Mouse (Mus musculus) embryonic stem cell, embryonic (primary cell): Measurements from ENCODE around the gene Tmprss6.

Experiments used
- CTCF ChIA-PET, 4 experiments: fragments of 300-600 bp in 2 of 4; fragments of 350-600 bp in 2 of 4; sonication (Branson Sonifier 250); formaldehyde crosslinking; loops; one replicate each; lab custom pipeline; 2022; ENCODE audit warnings: inconsistent platforms in 2 of 4; lab: Charles Lee
- POLR2A ChIA-PET, 4 experiments: fragments of 300-600 bp in 2 of 4; fragments of 350-600 bp in 2 of 4; sonication (Branson Sonifier 250); formaldehyde crosslinking; loops; one replicate each; lab custom pipeline; 2022; ENCODE audit warnings: antibody characterized with exemption in 4 of 4, inconsistent platforms in 1 of 4; lab: Charles Lee

The Tmprss6 gene

GRCm38 (mm10) chr15:78468379-78468937, at the start of gene Tmprss6:
TSS of gene Tmprss6 (minus strand) at chr15:78468634.
- ChIA-PET POLR2A (interaction anchor here in 1 of 4 experiments (0.7 kb wide), 1 partner anchor 326 kb away, joined by 3 read pairs; no protein-coding TSS in a partner anchor), CTCF (interaction anchor here in 1 of 4 experiments (1.2 kb wide), 1 partner anchor 21 kb away, joined by 3 read pairs; no protein-coding TSS in a partner anchor)

GRCm38 (mm10) chr15:78518221-78518620, 49.8 kb upstream of the Tmprss6 start:
- POLR2A ChIA-PET: interaction anchor here in 1 of 4 experiments (0.6 kb wide), 1 partner anchor 165 kb away, joined by 3 read pairs; no protein-coding TSS in a partner anchor
- CTCF ChIA-PET: interaction anchor here in 2 of 4 experiments (0.6 to 0.9 kb wide), 4 partner anchors 63 to 122 kb away, joined by 3 to 4 read pairs (median 4); no protein-coding TSS in a partner anchor

DNA sequence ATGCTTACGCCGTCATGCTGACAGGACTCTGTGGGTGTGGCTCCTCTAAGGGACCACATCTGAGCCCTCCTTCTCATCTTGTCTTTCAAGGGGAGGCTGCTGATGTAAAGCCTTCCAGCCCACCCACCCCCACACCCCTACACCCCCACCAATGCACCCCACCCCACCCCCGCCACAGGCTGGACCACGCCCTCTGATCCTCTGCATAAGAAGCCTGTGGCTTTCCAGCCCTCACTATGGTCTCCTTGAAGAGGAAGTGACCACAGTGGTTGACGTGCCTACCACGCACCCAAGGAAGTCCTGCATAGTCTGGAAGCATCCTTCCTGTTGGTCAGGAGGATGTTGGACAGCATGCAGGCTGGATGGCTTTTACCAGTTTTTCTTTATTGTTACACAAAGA, 47.3 kb upstream of the Tmprss6 start:
- CTCF ChIA-PET: interaction anchor here in 3 of 4 experiments (0.6 to 3.0 kb wide), 6 partner anchors 39 to 767 kb away, joined by 3 to 18 read pairs (median 8); no protein-coding TSS in a partner anchor

DNA sequence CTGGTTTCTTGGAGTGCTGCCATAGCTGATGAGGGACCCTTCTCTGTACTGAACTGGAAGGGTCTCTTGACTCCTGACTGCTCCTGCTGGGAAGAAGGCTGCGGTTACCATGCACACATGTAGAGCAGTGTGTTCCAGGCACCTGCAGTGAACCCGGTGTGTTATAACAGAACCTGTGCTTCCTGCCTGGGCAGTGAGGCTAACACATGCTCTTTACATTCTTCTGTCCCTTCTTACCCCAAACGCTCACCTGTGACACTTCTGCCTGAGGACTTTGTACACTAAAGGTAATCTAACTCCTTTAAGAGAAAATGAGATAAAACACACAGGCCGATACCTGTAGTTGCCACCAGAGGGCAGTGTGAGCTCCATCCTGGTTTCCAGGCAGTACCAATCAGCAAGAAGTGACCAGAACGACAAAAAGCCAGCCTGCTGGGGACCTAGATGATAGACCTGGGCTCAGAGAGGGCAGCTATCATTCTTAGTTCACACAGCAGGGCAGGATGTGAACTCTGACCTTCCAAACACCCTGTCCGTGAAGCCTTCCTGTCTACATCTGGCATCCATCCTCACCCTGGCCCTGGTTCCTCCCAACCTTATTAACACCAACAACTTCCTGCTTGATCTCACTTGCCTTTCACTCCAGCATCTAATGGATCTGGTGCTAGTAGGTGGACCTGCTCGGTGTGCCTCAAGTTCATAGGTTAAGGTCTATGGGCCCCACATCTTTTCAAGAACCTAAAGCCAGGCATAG, 46.1 kb upstream of the Tmprss6 start:
- ChIA-PET CTCF (interaction anchor here (0.5 to 3.0 kb wide), 45 partner anchors 9 to 861 kb away, joined by 3 to 21 read pairs (median 3); partner anchors contain the start of genes Kctd17 (in 1 of the 4) and Mpst (in 1 of the 4)), POLR2A (interaction anchor here in 2 of 4 experiments (0.9 to 1.6 kb wide), 6 partner anchors 10 to 75 kb away, joined by 3 to 7 read pairs (median 4); partner anchors contain the start of gene Sstr3 (in 1 of the 2))

More for the DNA sequence above, 47.3 kb upstream of the Tmprss6 start:
- POLR2A ChIA-PET: no interaction called here

- POLR2A ChIA-PET: interaction anchor here in 2 of 4 experiments (0.7 to 1.2 kb wide), 2 partner anchors 17 to 46 kb away, joined by 3 to 4 read pairs; no protein-coding TSS in a partner anchor
- CTCF ChIA-PET: interaction anchor here in 2 of 4 experiments (0.6 to 3.0 kb wide), 2 partner anchors 68 to 500 kb away, joined by 3 to 18 read pairs; no protein-coding TSS in a partner anchor
Observed at GRCm38 (mm10) chr15:78513019-78513418, 44.6 kb upstream of the Tmprss6 start.

GRCm38 (mm10) chr15:78511951-78512350, 43.5 kb upstream of the Tmprss6 start:
- POLR2A ChIA-PET: interaction anchor here in 2 of 4 experiments (0.8 to 1.1 kb wide), 3 partner anchors 36 to 106 kb away, joined by 3 to 5 read pairs (median 4); partner anchors contain the start of genes Mpst (in 1 of the 2) and Tst (in 1 of the 2)
- CTCF ChIA-PET: interaction anchor here in 2 of 4 experiments (0.6 to 1.0 kb wide), 5 partner anchors 32 to 687 kb away, joined by 3 to 6 read pairs (median 4); no protein-coding TSS in a partner anchor

DNA sequence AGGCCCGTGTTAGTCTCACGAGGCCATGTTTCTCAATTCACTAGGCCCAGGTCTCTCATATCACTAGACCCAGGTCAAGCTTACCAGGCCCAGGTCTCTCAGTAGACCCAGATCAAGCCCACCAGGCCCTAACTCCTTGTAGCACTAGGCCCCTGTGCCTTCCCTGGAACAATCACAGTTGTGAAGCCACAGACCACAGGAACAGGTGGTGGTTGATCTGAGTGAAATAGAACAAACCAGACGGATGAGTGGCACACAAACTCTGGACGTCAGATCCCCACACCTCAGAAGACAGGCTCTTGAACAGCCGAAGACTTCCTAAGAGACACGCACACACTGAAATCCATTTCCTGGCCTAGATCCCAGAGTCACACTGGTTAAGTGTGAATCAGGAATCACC, 42.3 kb upstream of the Tmprss6 start:
- CTCF ChIA-PET: interaction anchor here in 1 of 4 experiments (0.6 to 1.4 kb wide), 3 partner anchors 44 to 209 kb away, joined by 3 to 6 read pairs (median 3); no protein-coding TSS in a partner anchor
- POLR2A ChIA-PET: interaction anchor here in 3 of 4 experiments (0.6 to 1.3 kb wide), 5 partner anchors 10 to 108 kb away, joined by 3 to 5 read pairs (median 3); partner anchors contain the start of genes Mpst (in 1 of the 3) and Tst (in 1 of the 3)

DNA sequence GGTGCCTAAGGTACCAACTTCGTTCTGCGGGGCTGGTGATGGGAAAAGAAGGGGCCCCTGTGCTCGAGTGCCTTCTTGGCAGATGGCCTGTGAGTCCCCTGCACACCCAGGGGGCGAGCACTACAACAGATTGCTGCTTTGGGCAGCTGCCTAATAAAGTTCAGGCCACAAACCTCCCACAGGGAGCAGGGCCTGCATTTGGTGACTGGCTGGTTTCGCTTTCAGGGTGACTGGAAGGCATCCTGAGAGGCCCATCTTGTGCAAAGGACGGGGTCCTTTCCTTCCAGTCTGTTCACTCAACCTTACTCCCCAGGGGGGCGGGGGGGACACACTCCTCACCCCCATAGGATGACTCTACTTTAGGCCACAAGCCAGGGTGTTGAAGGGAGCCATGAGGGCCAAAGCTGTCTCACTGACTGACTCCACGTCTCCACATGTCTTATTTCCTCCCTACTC, 41.7 kb upstream of the Tmprss6 start:
- CTCF ChIA-PET: interaction anchor here in 1 of 4 experiments (0.7 to 1.4 kb wide), 3 partner anchors 14 to 271 kb away, joined by 3 read pairs; no protein-coding TSS in a partner anchor
- POLR2A ChIA-PET: interaction anchor here in 2 of 4 experiments (0.6 to 1.3 kb wide), 2 partner anchors 11 to 109 kb away, joined by 3 read pairs; no protein-coding TSS in a partner anchor

DNA sequence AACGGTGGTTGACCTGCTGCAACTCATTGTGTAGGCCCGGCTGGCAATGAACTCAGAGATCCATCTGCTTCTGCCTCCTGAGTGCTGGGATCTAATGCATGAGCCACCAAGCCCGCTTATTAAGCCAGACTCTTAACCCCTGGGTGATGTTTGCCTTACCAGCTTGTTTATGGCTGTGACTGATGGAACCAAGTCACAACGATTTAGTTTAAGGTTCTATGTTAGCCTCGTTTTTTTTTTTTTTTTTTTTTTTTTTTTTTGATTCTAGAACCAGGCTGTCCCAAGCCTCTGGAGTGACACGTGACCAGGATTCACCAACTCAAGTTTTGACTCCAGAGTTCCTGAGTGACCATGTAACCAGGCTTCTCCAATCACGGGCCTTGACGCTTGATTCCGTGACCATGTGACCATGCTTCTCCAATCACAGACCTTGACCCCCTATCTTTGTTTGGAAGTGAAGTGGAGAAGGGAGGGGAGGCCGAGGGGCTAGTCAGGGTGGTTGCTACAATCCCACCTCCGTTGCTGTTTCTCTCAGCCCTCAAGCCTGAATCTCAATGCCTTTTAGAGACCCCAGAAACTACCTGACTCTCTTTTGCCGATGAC, 41.0 kb upstream of the Tmprss6 start:
- ChIA-PET CTCF (interaction anchor here (0.6 to 1.0 kb wide), 9 partner anchors 12 to 1623 kb away, joined by 3 to 9 read pairs (median 3); no protein-coding TSS in a partner anchor), POLR2A (interaction anchor here in 2 of 4 experiments (0.7 to 1.0 kb wide), 2 partner anchors 51 to 539 kb away, joined by 3 to 4 read pairs; partner anchors contain the start of gene Eif3d (in 1 of the 2))

DNA sequence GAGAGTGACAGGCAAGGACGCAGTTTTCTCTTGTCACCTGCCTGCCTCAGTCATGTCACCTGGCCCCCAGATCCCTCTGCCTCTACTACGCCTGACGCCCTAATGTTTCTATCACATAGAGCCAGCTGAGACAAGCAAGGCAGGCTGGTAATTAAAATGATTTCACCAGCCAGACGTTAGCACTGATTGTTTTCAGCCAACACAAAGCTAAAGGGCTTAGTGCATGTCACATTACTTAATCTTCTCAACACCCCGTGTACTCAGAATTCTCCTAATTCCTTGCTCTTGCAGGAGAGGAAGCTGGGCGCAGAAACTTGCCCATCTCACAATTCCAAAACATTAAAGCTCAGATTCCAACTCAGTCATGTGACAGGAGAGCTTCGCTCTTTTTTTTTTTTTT, 40.0 kb upstream of the Tmprss6 start:
- ChIA-PET CTCF (interaction anchor here in 3 of 4 experiments (0.6 to 1.0 kb wide), 3 partner anchors 60 to 407 kb away, joined by 3 to 4 read pairs (median 3); no protein-coding TSS in a partner anchor), POLR2A (interaction anchor here in 2 of 4 experiments (1.0 to 1.4 kb wide), 2 partner anchors 13 to 51 kb away, joined by 3 to 4 read pairs; no protein-coding TSS in a partner anchor)

DNA sequence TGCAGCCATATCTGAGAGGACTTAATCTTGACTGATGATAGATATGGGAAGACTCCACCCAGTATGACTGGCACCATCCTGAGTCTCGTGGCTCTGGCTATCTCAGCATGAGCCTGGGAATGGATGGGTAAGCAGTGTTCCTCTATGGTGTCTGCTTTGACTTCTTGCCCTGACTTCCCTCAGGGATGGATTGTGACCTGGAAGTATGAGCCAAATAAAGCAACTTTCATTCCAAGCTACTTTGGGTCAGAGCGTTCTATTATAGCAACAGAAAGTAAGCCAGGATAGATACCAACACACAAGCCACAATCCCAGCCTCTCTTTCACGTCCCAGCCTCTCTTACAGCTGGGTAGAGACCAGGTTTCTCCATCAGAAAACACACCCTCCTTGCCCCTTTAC, 37.1 kb upstream of the Tmprss6 start:
- ChIA-PET CTCF (interaction anchor here in 2 of 4 experiments (0.9 to 1.7 kb wide), 3 partner anchors 9 to 14 kb away, joined by 3 to 5 read pairs (median 3); no protein-coding TSS in a partner anchor), POLR2A (no interaction called here)

GRCm38 (mm10) chr15:78504816-78505215, 36.4 kb upstream of the Tmprss6 start:
- CTCF ChIA-PET: interaction anchor here in 1 of 4 experiments (1.7 kb wide), 1 partner anchor 10 kb away, joined by 5 read pairs; no protein-coding TSS in a partner anchor
- POLR2A ChIA-PET: interaction anchor here in 1 of 4 experiments (1.2 kb wide), 1 partner anchor 16 kb away, joined by 3 read pairs; no protein-coding TSS in a partner anchor

- ChIA-PET POLR2A (interaction anchor here in 2 of 4 experiments (0.6 to 1.2 kb wide), 2 partner anchors 15 to 53 kb away, joined by 3 read pairs; no protein-coding TSS in a partner anchor), CTCF (interaction anchor here (0.5 to 2.2 kb wide), 4 partner anchors 10 to 133 kb away, joined by 3 to 9 read pairs (median 5); no protein-coding TSS in a partner anchor)
Observed at GRCm38 (mm10) chr15:78504013-78504412, 35.6 kb upstream of the Tmprss6 start.

DNA sequence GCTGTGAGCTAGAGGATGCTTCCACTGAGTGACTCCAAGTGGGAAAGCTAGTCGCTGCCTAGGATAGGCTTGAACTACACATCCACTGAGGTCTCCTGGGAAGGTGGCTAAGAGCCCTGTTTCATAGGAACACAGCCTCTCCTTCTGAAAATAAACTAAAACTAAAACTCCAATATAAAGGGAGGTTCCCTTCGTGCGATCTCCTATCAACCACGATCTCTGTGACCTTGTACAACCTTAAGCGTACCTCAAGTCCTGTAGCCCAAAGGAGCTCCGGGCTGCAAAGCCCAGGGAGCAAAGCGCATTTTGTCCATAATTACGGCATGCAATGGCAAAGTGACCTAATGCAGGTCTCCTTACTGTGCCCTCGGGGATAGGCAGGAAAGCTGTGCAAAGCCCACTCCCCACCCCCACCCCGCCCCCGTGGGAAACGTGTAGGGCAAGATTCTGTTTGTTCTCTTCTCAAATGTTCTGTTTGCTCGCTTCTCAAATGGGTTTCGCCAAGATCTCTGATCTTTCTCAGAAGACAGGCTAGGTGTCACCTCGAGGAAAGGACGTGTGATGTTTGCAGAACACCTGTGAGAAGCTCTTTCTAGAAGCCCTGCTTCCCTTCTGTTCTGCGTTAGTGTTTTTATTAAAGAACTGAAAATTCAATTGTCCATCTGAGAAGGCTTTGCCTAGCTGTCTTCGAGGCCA, 34.2 kb upstream of the Tmprss6 start:
- POLR2A ChIA-PET: interaction anchor here in 1 of 4 experiments (0.5 kb wide), 1 partner anchor 296 kb away, joined by 3 read pairs; no protein-coding TSS in a partner anchor
- CTCF ChIA-PET: interaction anchor here in 2 of 4 experiments (0.7 to 2.2 kb wide), 4 partner anchors 11 to 263 kb away, joined by 3 to 7 read pairs (median 5); no protein-coding TSS in a partner anchor

DNA sequence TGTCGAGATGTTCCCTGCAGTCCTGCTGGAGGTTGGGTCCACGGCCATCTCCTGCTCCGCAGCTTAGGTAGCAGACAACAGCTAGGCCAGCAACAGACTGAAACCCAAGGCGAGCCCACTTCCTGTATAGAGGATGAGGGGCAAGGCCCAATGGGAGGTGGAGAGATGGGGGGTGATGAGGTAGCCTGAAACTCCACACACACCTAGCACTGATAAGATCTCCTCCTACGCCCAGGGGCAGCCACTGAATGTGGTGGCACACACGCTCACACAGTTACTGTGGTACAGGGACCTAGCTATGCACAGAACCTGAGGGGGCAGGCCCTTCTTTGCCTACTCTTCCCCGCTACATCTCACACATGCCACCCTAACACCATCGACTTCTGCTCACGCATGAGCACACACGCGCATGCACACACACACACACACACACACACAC, 26.6 kb upstream of the Tmprss6 start, which contains the start of gene Il2rb:
Il2rb (minus strand) TSS at position 304 of the 439 bp plus-strand sequence.
- ChIA-PET POLR2A (interaction anchor here in 1 of 4 experiments (1.0 kb wide), 1 partner anchor 13 kb away, joined by 3 read pairs; no protein-coding TSS in a partner anchor), CTCF (interaction anchor here in 2 of 4 experiments (0.6 to 1.2 kb wide), 3 partner anchors 47 to 1409 kb away, joined by 3 to 4 read pairs (median 4); no protein-coding TSS in a partner anchor)
